Comparison of ENCODE assay signal across 29 mouse cellular contexts in genomic region chr16:74048980-74049379, GRCm38 (mm10).
DNase-seq lines count a peak whose midpoint lies in the region; ATAC-seq and TF ChIP-seq lines count a peak whose summit lies in the region.
"Had no signal": no experiment of that assay in that cellular context is flagged by ENCODE, and none has a peak within 500 bp of the region (broad histone marks: within the 10 kb centered on the region; RNA-seq: fewer than 3 reads in every experiment).

No protein-coding gene starts in this region.

- no peak overlapping the region for H3K27ac ChIP-seq in forebrain, embryonic 12.5 days
- no peak overlapping the region for H3K27ac ChIP-seq in forebrain, embryonic 10.5 days
- 0 out of 2 replicates have a peak overlapping the region, but pooled peaks have one; percentile 26 for H3K27ac ChIP-seq in hindbrain, embryonic 14.5 days
- no peak overlapping the region for H3K27ac ChIP-seq in hindbrain, embryonic 11.5 days (ENCODE audit: low read depth, low read length)
- no peak overlapping the region for H3K27ac ChIP-seq in forebrain, embryonic 14.5 days (ENCODE audit: low read depth, low read length)
- H3K27ac ChIP-seq in forebrain, postnatal 0 days (ENCODE audit: low read depth, low read length), result peak overlapping the region; percentile 21; the same call in 1 of the 2 replicates
- no peak overlapping the region for H3K27ac ChIP-seq in intestine, postnatal 0 days (ENCODE audit: low read depth, low read length)
- H3K27ac ChIP-seq in gastrocnemius, adult 2 months, result no peak overlapping the region
- H3K27ac ChIP-seq: embryonic facial prominence, embryonic 13.5 days; heart, embryonic 15.5 days; hindbrain, embryonic 10.5 days; hindbrain, embryonic 15.5 days had no signal

- TF ChIP-seq CTCF in forebrain, postnatal 0 days (IDR thresholded peaks at IDR 0.05; ENCODE audit: low read depth), result no peak
- TF ChIP-seq CTCF in intestine, postnatal 0 days (IDR thresholded peaks at IDR 0.05; ENCODE audit: low read depth), result no peak
- TF ChIP-seq CTCF in gastrocnemius, adult 2 months (IDR thresholded peaks at IDR 0.05), result no peak

- no peaks in the 10 kb centered on the region for H3K9me3 ChIP-seq in forebrain, embryonic 12.5 days
- peaks cover 7% of the 10 kb centered on the region; the same call in 1 of the 2 replicates for H3K9me3 ChIP-seq in forebrain, embryonic 10.5 days
- H3K9me3 ChIP-seq in hindbrain, embryonic 14.5 days (ENCODE audit: control insufficient read depth, low read length), result no peaks in the 10 kb centered on the region
- H3K9me3 ChIP-seq in hindbrain, embryonic 11.5 days (ENCODE audit: control insufficient read depth, low read length), result no peaks in the 10 kb centered on the region
- H3K9me3 ChIP-seq in forebrain, embryonic 14.5 days (replicated peaks; ENCODE audit: control insufficient read depth, low read length), result no peaks in the 10 kb centered on the region
- no peaks in the 10 kb centered on the region for H3K9me3 ChIP-seq in forebrain, postnatal 0 days (ENCODE audit: low read length)
- no peaks in the 10 kb centered on the region for H3K9me3 ChIP-seq in intestine, postnatal 0 days (ENCODE audit: control insufficient read depth)
- H3K9me3 ChIP-seq: embryonic facial prominence, embryonic 13.5 days; G1E; heart, embryonic 15.5 days; hindbrain, embryonic 10.5 days; hindbrain, embryonic 15.5 days had no signal

- 60% methylated on average over 6 of the region's 6 CpGs for WGBS in forebrain, embryonic 12.5 days
- WGBS in forebrain, embryonic 10.5 days, result 79% methylated on average over 6 of the region's 6 CpGs
- 50% methylated on average over 6 of the region's 6 CpGs for WGBS in hindbrain, embryonic 14.5 days
- WGBS in hindbrain, embryonic 11.5 days, result 66% methylated on average over 6 of the region's 6 CpGs
- 42% methylated on average over 6 of the region's 6 CpGs for WGBS in forebrain, embryonic 14.5 days
- WGBS in forebrain, postnatal 0 days, result 41% methylated on average over 6 of the region's 6 CpGs
- WGBS in intestine, postnatal 0 days, result 81% methylated on average over 6 of the region's 6 CpGs

- intact Hi-C loops in gastrocnemius, adult 2 months (cut with DNase I), result no loop called here

- H3K4me1 ChIP-seq in forebrain, embryonic 12.5 days, result peaks cover 2% of the 10 kb centered on the region; the same call in 1 of the 2 replicates
- H3K4me1 ChIP-seq in forebrain, embryonic 10.5 days, result no peaks in the 10 kb centered on the region
- peaks cover 10% of the 10 kb centered on the region for H3K4me1 ChIP-seq in hindbrain, embryonic 14.5 days (replicated peaks; ENCODE audit: control insufficient read depth, insufficient read depth, low read length)
- no peaks in the 10 kb centered on the region for H3K4me1 ChIP-seq in hindbrain, embryonic 11.5 days (replicated peaks; ENCODE audit: control insufficient read depth, insufficient read depth, low read length)
- H3K4me1 ChIP-seq in forebrain, embryonic 14.5 days (ENCODE audit: control insufficient read depth, insufficient read depth, low read length), result peaks cover 6% of the 10 kb centered on the region; the same call in 1 of the 2 replicates
- 0 out of 2 replicates have a peak, but pooled peaks cover 3% of the 10 kb centered on the region for H3K4me1 ChIP-seq in forebrain, postnatal 0 days (ENCODE audit: insufficient read depth)
- no peaks in the 10 kb centered on the region for H3K4me1 ChIP-seq in intestine, postnatal 0 days (replicated peaks; ENCODE audit: control insufficient read depth, insufficient read depth, low read length)
- H3K4me1 ChIP-seq: embryonic facial prominence, embryonic 13.5 days; heart, embryonic 12.5 days; heart, embryonic 15.5 days had no signal

- H3K4me2 ChIP-seq in forebrain, embryonic 12.5 days, result no peak overlapping the region
- H3K4me2 ChIP-seq in hindbrain, embryonic 14.5 days (replicated peaks), result no peak overlapping the region
- H3K4me2 ChIP-seq in hindbrain, embryonic 11.5 days (replicated peaks; ENCODE audit: low read depth, low read length), result no peak overlapping the region
- H3K4me2 ChIP-seq in forebrain, embryonic 14.5 days (ENCODE audit: low read length), result no peak overlapping the region
- no peak overlapping the region for H3K4me2 ChIP-seq in forebrain, postnatal 0 days (ENCODE audit: low read depth)
- no peak overlapping the region for H3K4me2 ChIP-seq in intestine, postnatal 0 days (replicated peaks; ENCODE audit: low read depth)
- H3K4me2 ChIP-seq: embryonic facial prominence, embryonic 13.5 days; heart, embryonic 12.5 days; heart, embryonic 15.5 days; hindbrain, embryonic 15.5 days had no signal

- no peak for DNase-seq in forebrain, embryonic 10.5 days (ENCODE audit: extremely low spot score, low spot score)
- no peak for DNase-seq in hindbrain, embryonic 14.5 days (ENCODE audit: low spot score)
- no peak for DNase-seq in hindbrain, embryonic 11.5 days (ENCODE audit: low spot score)
- peak; percentile 72 for DNase-seq in forebrain, embryonic 14.5 days (ENCODE audit: low spot score)
- peak; percentile 47 for DNase-seq in forebrain, postnatal 0 days
- no peak for DNase-seq in gastrocnemius, adult 2 months
- DNase-seq: adrenal gland, postnatal 10 days; adrenal gland, postnatal 36 days; B cell, adult 2 months; cerebellum, adult 11 months; cerebellum, adult 2 months; cerebellum, adult 9-11 months; cerebellum, postnatal 25 days; gastrocnemius, postnatal 25 days; heart, adult 18-20 months; heart, postnatal 10 days; heart, postnatal 36 days; kidney, adult 11 months; kidney, adult 8-10 months had no signal

- H3K4me3 ChIP-seq in forebrain, embryonic 12.5 days (replicated peaks), result no peak overlapping the region
- H3K4me3 ChIP-seq in forebrain, embryonic 10.5 days, result no peak overlapping the region
- no peak overlapping the region for H3K4me3 ChIP-seq in hindbrain, embryonic 14.5 days (replicated peaks; ENCODE audit: low read length)
- no peak overlapping the region for H3K4me3 ChIP-seq in hindbrain, embryonic 11.5 days (ENCODE audit: low read depth, low read length)
- no peak overlapping the region for H3K4me3 ChIP-seq in forebrain, embryonic 14.5 days (ENCODE audit: low read depth, low read length)
- H3K4me3 ChIP-seq in forebrain, postnatal 0 days (ENCODE audit: low read depth, low read length), result no peak overlapping the region
- no peak overlapping the region for H3K4me3 ChIP-seq in intestine, postnatal 0 days (ENCODE audit: low read depth, low read length)
- no peak overlapping the region for H3K4me3 ChIP-seq in gastrocnemius, adult 2 months
- H3K4me3 ChIP-seq: embryonic facial prominence, embryonic 13.5 days; heart, embryonic 12.5 days; heart, embryonic 15.5 days; hindbrain, embryonic 10.5 days; hindbrain, embryonic 15.5 days had no signal

- ATAC-seq in forebrain, embryonic 12.5 days (ENCODE audit: low FRiP score), result peak; percentile 36; the same call in 1 of the 2 replicates
- ATAC-seq in hindbrain, embryonic 14.5 days (ENCODE audit: low FRiP score), result no peak
- no peak for ATAC-seq in hindbrain, embryonic 11.5 days (ENCODE audit: low FRiP score)
- peak; percentile 79 for ATAC-seq in forebrain, embryonic 14.5 days
- peak; percentile 54 for ATAC-seq in forebrain, postnatal 0 days
- ATAC-seq in intestine, postnatal 0 days, result no peak
- ATAC-seq: Patski had no signal

- H3K27me3 ChIP-seq in forebrain, embryonic 12.5 days, result no peaks in the 10 kb centered on the region
- H3K27me3 ChIP-seq in forebrain, embryonic 10.5 days (ENCODE audit: poor library complexity, severe bottlenecking), result no peaks in the 10 kb centered on the region
- no peaks in the 10 kb centered on the region for H3K27me3 ChIP-seq in hindbrain, embryonic 14.5 days (ENCODE audit: control insufficient read depth, insufficient read depth, low read length)
- no peaks in the 10 kb centered on the region for H3K27me3 ChIP-seq in hindbrain, embryonic 11.5 days (ENCODE audit: control insufficient read depth, insufficient read depth, low read length)
- H3K27me3 ChIP-seq in forebrain, embryonic 14.5 days (replicated peaks; ENCODE audit: control insufficient read depth, insufficient read depth, low read length), result no peaks in the 10 kb centered on the region
- no peaks in the 10 kb centered on the region for H3K27me3 ChIP-seq in forebrain, postnatal 0 days (ENCODE audit: insufficient read depth, low read length)
- no peaks in the 10 kb centered on the region for H3K27me3 ChIP-seq in intestine, postnatal 0 days (replicated peaks; ENCODE audit: control insufficient read depth, insufficient read depth, low read length)
- H3K27me3 ChIP-seq: CH12.LX; embryonic facial prominence, embryonic 13.5 days; heart, embryonic 12.5 days; heart, embryonic 15.5 days; hindbrain, embryonic 15.5 days; Patski had no signal

- H3K36me3 ChIP-seq in forebrain, embryonic 12.5 days (replicated peaks), result no peaks in the 10 kb centered on the region
- H3K36me3 ChIP-seq in forebrain, embryonic 10.5 days (replicated peaks), result no peaks in the 10 kb centered on the region
- no peaks in the 10 kb centered on the region for H3K36me3 ChIP-seq in hindbrain, embryonic 14.5 days (replicated peaks; ENCODE audit: control insufficient read depth, insufficient read depth)
- no peaks in the 10 kb centered on the region for H3K36me3 ChIP-seq in hindbrain, embryonic 11.5 days (ENCODE audit: control insufficient read depth, insufficient read depth, low read length)
- no peaks in the 10 kb centered on the region for H3K36me3 ChIP-seq in forebrain, embryonic 14.5 days (ENCODE audit: control insufficient read depth, insufficient read depth, low read length)
- H3K36me3 ChIP-seq in forebrain, postnatal 0 days (ENCODE audit: insufficient read depth), result no peaks in the 10 kb centered on the region
- H3K36me3 ChIP-seq in intestine, postnatal 0 days (ENCODE audit: control insufficient read depth, insufficient read depth), result no peaks in the 10 kb centered on the region
- H3K36me3 ChIP-seq: G1E; heart, embryonic 12.5 days; heart, embryonic 15.5 days; hindbrain, embryonic 10.5 days; hindbrain, embryonic 15.5 days had no signal

- no peak overlapping the region for H3K9ac ChIP-seq in forebrain, embryonic 12.5 days
- no peak overlapping the region for H3K9ac ChIP-seq in hindbrain, embryonic 14.5 days
- H3K9ac ChIP-seq in hindbrain, embryonic 11.5 days (ENCODE audit: low read depth, low read length), result no peak overlapping the region
- no peak overlapping the region for H3K9ac ChIP-seq in forebrain, embryonic 14.5 days (ENCODE audit: low read length)
- H3K9ac ChIP-seq in forebrain, postnatal 0 days, result no peak overlapping the region
- H3K9ac ChIP-seq in intestine, postnatal 0 days (ENCODE audit: low read depth, low read length), result no peak overlapping the region
- H3K9ac ChIP-seq: embryonic facial prominence, embryonic 13.5 days; heart, embryonic 12.5 days; heart, embryonic 15.5 days; hindbrain, embryonic 15.5 days had no signal

Comparison
In these comparisons a context has a peak if more than half of its experiments do, and no peak if none do; other contexts are left out.
1. H3K27ac ChIP-seq: peak in hindbrain, embryonic 14.5 days (single experiment) and forebrain, postnatal 0 days (single experiment); none in forebrain, embryonic 12.5 days (single experiment), forebrain, embryonic 10.5 days (single experiment), hindbrain, embryonic 11.5 days (single experiment), forebrain, embryonic 14.5 days (single experiment), intestine, postnatal 0 days (single experiment) and gastrocnemius, adult 2 months (single experiment).
2. DNase-seq: peak in forebrain, embryonic 14.5 days (single experiment) and forebrain, postnatal 0 days (single experiment); none in forebrain, embryonic 10.5 days (single experiment), hindbrain, embryonic 14.5 days (single experiment), hindbrain, embryonic 11.5 days (single experiment) and gastrocnemius, adult 2 months (single experiment).
3. ATAC-seq: peak in forebrain, embryonic 12.5 days (single experiment), forebrain, embryonic 14.5 days (single experiment) and forebrain, postnatal 0 days (single experiment); none in hindbrain, embryonic 14.5 days (single experiment), hindbrain, embryonic 11.5 days (single experiment) and intestine, postnatal 0 days (single experiment).